Mouse (Mus musculus): Measurements from ENCODE around the gene Atxn1. TPM values are rescaled to one million over a fixed set of nuclear protein-coding genes. Genes with fewer than 3 reads are reported as not detected.

Gene Atxn1
- polyA plus RNA-seq, 1 experiment, result 2.5 TPM

DNA sequence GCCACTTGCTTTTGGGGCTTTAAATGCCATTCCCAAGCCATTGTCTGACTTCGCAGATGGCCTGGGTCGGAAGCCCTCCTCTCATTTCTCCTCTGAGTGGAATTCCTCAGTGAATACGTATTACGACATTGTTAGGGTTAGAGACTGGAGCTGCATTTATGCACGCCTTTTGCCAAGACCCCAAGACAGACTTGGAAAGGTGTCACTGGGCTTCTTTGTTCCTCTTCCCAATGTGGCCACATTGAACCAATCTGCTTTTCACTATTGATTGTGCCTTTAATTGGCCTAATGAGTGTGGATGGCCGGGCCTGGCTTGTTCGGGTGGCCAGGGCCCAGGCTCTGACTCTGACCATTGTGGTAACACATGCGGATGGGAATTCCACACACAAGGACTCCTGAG is 336.5 kb downstream of the Atxn1 start:
- H3K4me3 ChIP-seq, result no peak overlapping the region
- H3K4me2 ChIP-seq (ENCODE audit: low read depth), result no peak overlapping the region
- no peaks in the 10 kb centered on the region for H3K36me3 ChIP-seq (ENCODE audit: control insufficient read depth, insufficient read depth)
- no peaks in the 10 kb centered on the region for H3K79me2 ChIP-seq (ENCODE audit: control insufficient read depth, insufficient read depth)
- H3ac ChIP-seq (ENCODE audit: control insufficient read depth, insufficient read length), result no peak overlapping the region
- TF ChIP-seq MYOG (IDR thresholded peaks at IDR 0.05; ENCODE audit: control insufficient read depth in 1 of 3, insufficient read depth in 1 of 3, insufficient read length in 2 of 3, low read depth in 2 of 3) (no peak), SRF (IDR thresholded peaks at IDR 0.05; ENCODE audit: control insufficient read depth, insufficient read length, low read depth) (no peak), POLR2AphosphoS2 (IDR thresholded peaks at IDR 0.05; ENCODE audit: insufficient read length, low read depth) (no peak), E2F4 (IDR thresholded peaks at IDR 0.05; ENCODE audit: insufficient read depth) (no peak), REST (IDR thresholded peaks at IDR 0.05; ENCODE audit: insufficient read depth, insufficient read length) (no peak), MYOD1 (IDR thresholded peaks at IDR 0.05; ENCODE audit: control insufficient read depth in 1 of 3, insufficient read length in 2 of 3, low read depth in 2 of 3) (no peak), USF1 (IDR thresholded peaks at IDR 0.05; ENCODE audit: low read depth) (no peak)
- H3K27me3 ChIP-seq (ENCODE audit: control insufficient read depth, insufficient read depth, insufficient read length), result no peaks in the 10 kb centered on the region

DNA sequence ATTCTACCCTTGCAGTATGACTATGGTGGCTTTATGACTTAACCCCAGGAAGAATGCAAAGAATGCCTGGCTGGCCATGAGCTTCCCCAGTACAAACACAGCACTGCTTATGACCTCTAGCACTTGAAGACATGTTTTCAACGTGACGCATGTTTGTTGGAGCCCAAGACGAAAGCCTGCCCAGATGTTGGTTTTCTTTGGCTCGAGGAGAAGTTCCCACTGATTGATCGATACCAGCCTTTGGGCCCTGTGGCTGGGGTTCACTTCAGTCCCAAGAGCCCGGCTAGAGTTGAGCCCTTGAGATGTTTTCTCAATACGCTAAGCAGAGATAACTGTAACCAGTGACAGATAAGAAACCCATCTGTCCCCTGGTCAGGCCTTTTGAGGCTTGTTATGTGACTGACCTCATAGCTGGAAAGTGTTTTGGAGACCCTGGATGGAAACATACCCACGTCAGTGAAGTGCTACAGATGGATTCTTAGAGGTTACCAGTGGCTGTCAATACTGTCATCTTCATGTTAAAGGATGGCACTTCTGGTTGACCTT is 337.5 kb downstream of the Atxn1 start:
- Histone ChIP-seq H3K36me3 (ENCODE audit: control insufficient read depth, insufficient read depth) (no peaks in the 10 kb centered on the region), H3K4me3 (no peak overlapping the region), H3K79me2 (ENCODE audit: control insufficient read depth, insufficient read depth) (no peaks in the 10 kb centered on the region), H3K27me3 (ENCODE audit: control insufficient read depth, insufficient read depth, insufficient read length) (no peaks in the 10 kb centered on the region), H3ac (ENCODE audit: control insufficient read depth, insufficient read length) (no peak overlapping the region), H3K4me2 (ENCODE audit: low read depth) (no peak overlapping the region)
- no peak for TF ChIP-seq MYOG (IDR thresholded peaks at IDR 0.05; ENCODE audit: control insufficient read depth in 1 of 3, insufficient read depth in 1 of 3, insufficient read length in 2 of 3, low read depth in 2 of 3)
- no peak for TF ChIP-seq USF1 (IDR thresholded peaks at IDR 0.05; ENCODE audit: low read depth)
- no peak for TF ChIP-seq POLR2A (IDR thresholded peaks at IDR 0.05; ENCODE audit: insufficient read length, low read depth)
- TF ChIP-seq REST (IDR thresholded peaks at IDR 0.05; ENCODE audit: insufficient read depth, insufficient read length), result no peak
- TF ChIP-seq POLR2AphosphoS2 (IDR thresholded peaks at IDR 0.05; ENCODE audit: insufficient read length, low read depth), result no peak
- no peak for TF ChIP-seq MYOD1 (IDR thresholded peaks at IDR 0.05; ENCODE audit: control insufficient read depth in 1 of 3, insufficient read length in 2 of 3, low read depth in 2 of 3)
- no peak for TF ChIP-seq TCF12 (IDR thresholded peaks at IDR 0.05; ENCODE audit: insufficient read depth, poor library complexity, severe bottlenecking)
- no peak for TF ChIP-seq E2F4 (IDR thresholded peaks at IDR 0.05; ENCODE audit: insufficient read depth)
- no peak for TF ChIP-seq MAX (IDR thresholded peaks at IDR 0.05; ENCODE audit: low read depth)
- TF ChIP-seq SRF (IDR thresholded peaks at IDR 0.05; ENCODE audit: control insufficient read depth, insufficient read length, low read depth), result no peak
- no peak for TF ChIP-seq CEBPB (IDR thresholded peaks at IDR 0.05; ENCODE audit: insufficient read depth, poor library complexity, severe bottlenecking)
- no peak for TF ChIP-seq TCF3 (IDR thresholded peaks at IDR 0.05; ENCODE audit: insufficient read length, low read depth)

DNA sequence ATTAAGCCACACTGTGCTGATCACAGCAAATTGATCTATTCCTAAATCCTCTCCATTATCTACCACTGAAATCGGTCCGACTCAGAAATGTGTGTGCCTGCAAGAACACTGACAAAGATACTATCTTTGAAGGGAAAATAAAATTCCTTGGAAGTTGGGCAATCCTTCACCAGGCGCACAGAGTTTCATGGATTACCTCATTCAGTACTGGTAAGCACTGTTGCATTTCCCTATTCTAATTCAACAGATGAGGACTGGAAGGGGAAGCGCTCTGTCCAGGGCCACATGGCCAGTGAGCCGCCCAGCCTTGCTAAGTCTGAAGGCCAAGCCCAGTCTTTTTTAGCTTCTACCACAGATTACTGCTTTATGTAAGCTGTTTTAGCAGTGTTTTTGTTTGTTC is 339.1 kb downstream of the Atxn1 start:
- Histone ChIP-seq H3K36me3 (ENCODE audit: control insufficient read depth, insufficient read depth) (no peaks in the 10 kb centered on the region), H3K27me3 (ENCODE audit: control insufficient read depth, insufficient read depth, insufficient read length) (no peaks in the 10 kb centered on the region), H3K79me2 (ENCODE audit: control insufficient read depth, insufficient read depth) (no peaks in the 10 kb centered on the region), H3K4me3 (no peak overlapping the region), H3K4me2 (ENCODE audit: low read depth) (no peak overlapping the region), H3ac (ENCODE audit: control insufficient read depth, insufficient read length) (no peak overlapping the region)
- TF ChIP-seq TCF3 (IDR thresholded peaks at IDR 0.05; ENCODE audit: insufficient read length, low read depth), result no peak
- no peak for TF ChIP-seq E2F4 (IDR thresholded peaks at IDR 0.05; ENCODE audit: insufficient read depth)
- TF ChIP-seq POLR2A (IDR thresholded peaks at IDR 0.05; ENCODE audit: insufficient read length, low read depth), result no peak
- TF ChIP-seq SRF (IDR thresholded peaks at IDR 0.05; ENCODE audit: control insufficient read depth, insufficient read length, low read depth), result no peak
- no peak for TF ChIP-seq MYOD1 (IDR thresholded peaks at IDR 0.05; ENCODE audit: control insufficient read depth in 1 of 3, insufficient read length in 2 of 3, low read depth in 2 of 3)
- TF ChIP-seq MYOG (IDR thresholded peaks at IDR 0.05; ENCODE audit: control insufficient read depth in 1 of 3, insufficient read depth in 1 of 3, insufficient read length in 2 of 3, low read depth in 2 of 3), result no peak
- no peak for TF ChIP-seq CEBPB (IDR thresholded peaks at IDR 0.05; ENCODE audit: insufficient read depth, poor library complexity, severe bottlenecking)
- no peak for TF ChIP-seq REST (IDR thresholded peaks at IDR 0.05; ENCODE audit: insufficient read depth, insufficient read length)
- TF ChIP-seq USF1 (IDR thresholded peaks at IDR 0.05; ENCODE audit: low read depth), result no peak
- TF ChIP-seq POLR2AphosphoS2 (IDR thresholded peaks at IDR 0.05; ENCODE audit: insufficient read length, low read depth), result no peak
- TF ChIP-seq TCF12 (IDR thresholded peaks at IDR 0.05; ENCODE audit: insufficient read depth, poor library complexity, severe bottlenecking), result no peak
- TF ChIP-seq MAX (IDR thresholded peaks at IDR 0.05; ENCODE audit: low read depth), result no peak

DNA sequence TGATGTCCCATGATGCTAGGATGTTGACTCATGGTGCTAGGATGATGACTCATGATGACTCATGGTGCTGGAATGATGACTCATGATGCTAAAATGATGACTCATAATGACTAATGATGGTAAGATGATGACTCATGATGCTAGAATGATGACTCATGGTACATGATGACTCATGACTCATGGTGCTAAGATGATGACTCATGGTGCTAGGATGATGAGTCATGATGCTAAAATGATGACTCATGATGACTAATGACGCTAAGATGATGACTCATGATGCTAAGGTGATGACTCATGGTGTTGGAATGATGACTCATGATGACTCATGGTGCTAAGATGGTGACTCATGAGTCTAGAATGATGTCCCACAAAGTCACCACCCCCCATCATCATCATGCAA is 341.0 kb downstream of the Atxn1 start:
- no peaks in the 10 kb centered on the region for H3K27me3 ChIP-seq (ENCODE audit: control insufficient read depth, insufficient read depth, insufficient read length)
- no peaks in the 10 kb centered on the region for H3K79me2 ChIP-seq (ENCODE audit: control insufficient read depth, insufficient read depth)
- no peak for TF ChIP-seq MYOD1 (IDR thresholded peaks at IDR 0.05; ENCODE audit: control insufficient read depth in 1 of 3, insufficient read length in 2 of 3, low read depth in 2 of 3)
- TF ChIP-seq REST (IDR thresholded peaks at IDR 0.05; ENCODE audit: insufficient read depth, insufficient read length), result no peak
- no peak for TF ChIP-seq CEBPB (IDR thresholded peaks at IDR 0.05; ENCODE audit: insufficient read depth, poor library complexity, severe bottlenecking)
- TF ChIP-seq TCF3 (IDR thresholded peaks at IDR 0.05; ENCODE audit: insufficient read length, low read depth), result no peak
- no peak for TF ChIP-seq USF1 (IDR thresholded peaks at IDR 0.05; ENCODE audit: low read depth)
- no peak for TF ChIP-seq SRF (IDR thresholded peaks at IDR 0.05; ENCODE audit: control insufficient read depth, insufficient read length, low read depth)
- no peak for TF ChIP-seq E2F4 (IDR thresholded peaks at IDR 0.05; ENCODE audit: insufficient read depth)
- no peak for TF ChIP-seq MYOG (IDR thresholded peaks at IDR 0.05; ENCODE audit: control insufficient read depth in 1 of 3, insufficient read depth in 1 of 3, insufficient read length in 2 of 3, low read depth in 2 of 3)
- TF ChIP-seq TCF12 (IDR thresholded peaks at IDR 0.05; ENCODE audit: insufficient read depth, poor library complexity, severe bottlenecking), result no peak
- TF ChIP-seq POLR2AphosphoS2 (IDR thresholded peaks at IDR 0.05; ENCODE audit: insufficient read length, low read depth), result no peak
- TF ChIP-seq MAX (IDR thresholded peaks at IDR 0.05; ENCODE audit: low read depth), result no peak
- TF ChIP-seq POLR2A (IDR thresholded peaks at IDR 0.05; ENCODE audit: insufficient read length, low read depth), result no peak
- H3K36me3 ChIP-seq (ENCODE audit: control insufficient read depth, insufficient read depth), result no peaks in the 10 kb centered on the region
- no peak overlapping the region for H3ac ChIP-seq (ENCODE audit: control insufficient read depth, insufficient read length)
- no peak overlapping the region for H3K4me3 ChIP-seq
- H3K4me2 ChIP-seq (ENCODE audit: low read depth), result no peak overlapping the region

All from myocyte (in vitro differentiated cells).